Comparison of ENCODE assay signal across 17 mouse cellular contexts in genomic region chr10:4581905-4582304, GRCm38 (mm10). TPM values are rescaled to one million over a fixed set of nuclear protein-coding genes. Genes with fewer than 3 reads are reported as not detected.
DNase-seq lines count a peak whose midpoint lies in the region; ATAC-seq and TF ChIP-seq lines count a peak whose summit lies in the region.
"Had no signal": no experiment of that assay in that cellular context is flagged by ENCODE, and none has a peak within 500 bp of the region (broad histone marks: within the 10 kb centered on the region; RNA-seq: fewer than 3 reads in every experiment).

No protein-coding gene starts in this region.

- H3K27ac ChIP-seq in forebrain, embryonic 12.5 days, result no peak overlapping the region
- no peak overlapping the region for H3K27ac ChIP-seq in hindbrain, embryonic 14.5 days
- no peak overlapping the region for H3K27ac ChIP-seq in midbrain, embryonic 13.5 days
- H3K27ac ChIP-seq in layer of hippocampus, adult 2 months, result no peak overlapping the region
- H3K27ac ChIP-seq: heart, adult 2 months; limb, embryonic 13.5 days had no signal

- no peaks in the 10 kb centered on the region for H3K4me1 ChIP-seq in forebrain, embryonic 12.5 days
- 0 out of 2 replicates have a peak, but pooled peaks cover 3% of the 10 kb centered on the region for H3K4me1 ChIP-seq in hindbrain, embryonic 14.5 days (replicated peaks; ENCODE audit: control insufficient read depth, insufficient read depth, low read length)
- H3K4me1 ChIP-seq in midbrain, embryonic 13.5 days (replicated peaks), result peaks cover 4% of the 10 kb centered on the region; the same call in 1 of the 2 replicates
- H3K4me1 ChIP-seq: limb, embryonic 13.5 days had no signal

- 77% methylated on average over 5 of the region's 5 CpGs for WGBS in forebrain, embryonic 12.5 days
- 61% methylated on average over 5 of the region's 5 CpGs for WGBS in hindbrain, embryonic 14.5 days
- WGBS in midbrain, embryonic 13.5 days, result 67% methylated on average over 5 of the region's 5 CpGs

- H3K4me3 ChIP-seq in forebrain, embryonic 12.5 days (replicated peaks), result no peak overlapping the region
- no peak overlapping the region for H3K4me3 ChIP-seq in hindbrain, embryonic 14.5 days (replicated peaks; ENCODE audit: low read length)
- no peak overlapping the region for H3K4me3 ChIP-seq in midbrain, embryonic 13.5 days (replicated peaks)
- H3K4me3 ChIP-seq in layer of hippocampus, adult 2 months, result no peak overlapping the region
- H3K4me3 ChIP-seq: heart, adult 2 months; limb, embryonic 13.5 days had no signal

- no peak overlapping the region for H3K9ac ChIP-seq in forebrain, embryonic 12.5 days
- H3K9ac ChIP-seq in hindbrain, embryonic 14.5 days, result no peak overlapping the region
- H3K9ac ChIP-seq in midbrain, embryonic 13.5 days (replicated peaks), result no peak overlapping the region
- H3K9ac ChIP-seq: limb, embryonic 13.5 days; liver, postnatal 0 days had no signal

- no peak for TF ChIP-seq CTCF in brain, embryonic 14.5 days (IDR thresholded peaks at IDR 0.05; ENCODE audit: borderline replicate concordance, extremely low read depth, insufficient read depth, insufficient read length)
- no peak for TF ChIP-seq CTCF in layer of hippocampus, adult 2 months (conservative IDR thresholded peaks at IDR 0.05)

- no peaks in the 10 kb centered on the region for H3K36me3 ChIP-seq in forebrain, embryonic 12.5 days (replicated peaks)
- H3K36me3 ChIP-seq in hindbrain, embryonic 14.5 days (replicated peaks; ENCODE audit: control insufficient read depth, insufficient read depth), result no peaks in the 10 kb centered on the region
- H3K36me3 ChIP-seq in midbrain, embryonic 13.5 days, result no peaks in the 10 kb centered on the region
- H3K36me3 ChIP-seq: limb, embryonic 13.5 days had no signal

- TF ChIP-seq POLR2A in brain, embryonic 14.5 days (IDR thresholded peaks at IDR 0.05; ENCODE audit: borderline replicate concordance, extremely low read depth, insufficient read depth, insufficient read length, poor library complexity, severe bottlenecking), result no peak

- no peaks in the 10 kb centered on the region for H3K9me3 ChIP-seq in forebrain, embryonic 12.5 days
- H3K9me3 ChIP-seq in hindbrain, embryonic 14.5 days (ENCODE audit: control insufficient read depth, low read length), result no peaks in the 10 kb centered on the region
- no peaks in the 10 kb centered on the region for H3K9me3 ChIP-seq in midbrain, embryonic 13.5 days
- H3K9me3 ChIP-seq: limb, embryonic 13.5 days had no signal

- peak; percentile 75 for DNase-seq in brain, embryonic 14.5 days (ENCODE audit: low read depth)
- peak; percentile 34 for DNase-seq in hindbrain, embryonic 14.5 days (ENCODE audit: low spot score)
- no peak for DNase-seq in lung, postnatal 4 days
- no peak for DNase-seq in adrenal gland, postnatal 14 days
- DNase-seq in layer of hippocampus, adult 2 months (ENCODE audit: low spot score in 2 of 2), result no peak
- DNase-seq: cerebellum, postnatal 36 days; heart, adult 2 months; heart, postnatal 14 days; kidney, postnatal 36 days; layer of hippocampus, postnatal 36 days; liver, postnatal 0 days; lung, postnatal 36 days; thymus, adult 18-20 months had no signal

- ATAC-seq in forebrain, embryonic 12.5 days (ENCODE audit: low FRiP score), result peak; percentile 64; the same call in 1 of the 2 replicates
- peak; percentile 83 for ATAC-seq in hindbrain, embryonic 14.5 days (ENCODE audit: low FRiP score)
- ATAC-seq in midbrain, embryonic 13.5 days, result peak; percentile 92
- ATAC-seq: intestine, postnatal 0 days; liver, postnatal 0 days had no signal

- H3K4me2 ChIP-seq in forebrain, embryonic 12.5 days, result no peak overlapping the region
- no peak overlapping the region for H3K4me2 ChIP-seq in hindbrain, embryonic 14.5 days (replicated peaks)
- H3K4me2 ChIP-seq in midbrain, embryonic 13.5 days (replicated peaks), result no peak overlapping the region
- H3K4me2 ChIP-seq: limb, embryonic 13.5 days had no signal

- H3K27me3 ChIP-seq in forebrain, embryonic 12.5 days, result no peaks in the 10 kb centered on the region
- H3K27me3 ChIP-seq in hindbrain, embryonic 14.5 days (ENCODE audit: control insufficient read depth, insufficient read depth, low read length), result no peaks in the 10 kb centered on the region
- H3K27me3 ChIP-seq in midbrain, embryonic 13.5 days, result no peaks in the 10 kb centered on the region
- H3K27me3 ChIP-seq: limb, embryonic 13.5 days had no signal

RNA-seq across cellular contexts. Expression of gene Esr1, which starts 29.5 kb away (rescaled TPM):
- polyA plus RNA-seq in brain, embryonic 14.5 days (2012; rRNA removed), result 0.09 and 0.19 TPM in 2 replicates
- polyA plus RNA-seq in forebrain, embryonic 12.5 days (2016; fragmentation: Nextera tagmentation; extraction: Ambion mirVana), result 0.05 TPM in 1 of 2 replicates, not detected in the other
- 0.27 and 0.80 TPM in 2 replicates for polyA plus RNA-seq in hindbrain, embryonic 14.5 days (2014; fragmentation: Nextera tagmentation; extraction: Ambion mirVana)
- 0.10 and 0.12 TPM in 2 replicates for polyA plus RNA-seq in midbrain, embryonic 13.5 days (2015; fragmentation: Nextera tagmentation; extraction: Ambion mirVana)
- 15.9 and 19.6 TPM in 2 replicates for total RNA-seq in adrenal gland, postnatal 14 days (2021)
- total RNA-seq in layer of hippocampus, adult 2 months (2021), result 1 to 10 TPM; 2.5 to 2.7 TPM

Comparison
In these comparisons a context has a peak if more than half of its experiments do, and no peak if none do; other contexts are left out.
1. DNase-seq: peak in brain, embryonic 14.5 days (single experiment) and hindbrain, embryonic 14.5 days (single experiment); none in lung, postnatal 4 days (0 of 2), adrenal gland, postnatal 14 days (single experiment) and layer of hippocampus, adult 2 months (0 of 2).
2. Peak in every context shown above with its lines, with median percentiles within 50 percentile points of each other: ATAC-seq.